Mouse (Mus musculus): ENCODE measurements at regions not wholly inside any gene's neighbourhood (a gene's known extent, or its start where the extent isn't known, plus 50 kb on each side); places are given as distances from the start of the nearest gene placed in this dataset.
A peak's percentile ranks its signal among the peaks of the same experiment; 100 is the strongest.

- H3K9me3 ChIP-seq, result no peaks in the 10 kb centered on the region
These were observed 606.7 kb upstream of the Sox9 start for GRCm38 (mm10) chr11:112175302-112175701.

GRCm38 (mm10) chr11:112180666-112181065, 601.4 kb upstream of the Sox9 start:
- H3K36me3 ChIP-seq (replicated peaks), result no peaks in the 10 kb centered on the region
- no peak overlapping the region for H3K4me3 ChIP-seq (replicated peaks)
- no peak overlapping the region for H3K27ac ChIP-seq
- no peak overlapping the region for H3K9ac ChIP-seq
- WGBS, result 87% methylated on average over 10 of the region's 10 CpGs
- no peak for ATAC-seq (ENCODE audit: low FRiP score)
- no peaks in the 10 kb centered on the region for H3K27me3 ChIP-seq
- H3K4me2 ChIP-seq, result no peak overlapping the region
- H3K9me3 ChIP-seq, result no peaks in the 10 kb centered on the region
- H3K4me1 ChIP-seq, result no peaks in the 10 kb centered on the region

More at GRCm38 (mm10) chr11:112175302-112175701, 606.7 kb upstream of the Sox9 start:
- no peak overlapping the region for H3K4me3 ChIP-seq (replicated peaks)
- ATAC-seq (ENCODE audit: low FRiP score), result no peak
- WGBS, result 93% methylated on average over 6 of the region's 6 CpGs
- no peak overlapping the region for H3K27ac ChIP-seq
- no peaks in the 10 kb centered on the region for H3K27me3 ChIP-seq
- no peak overlapping the region for H3K9ac ChIP-seq
- H3K36me3 ChIP-seq (replicated peaks), result no peaks in the 10 kb centered on the region
- H3K4me2 ChIP-seq, result no peak overlapping the region
- no peaks in the 10 kb centered on the region for H3K4me1 ChIP-seq

GRCm38 (mm10) chr11:112197620-112198268, 584.3 kb upstream of the Sox9 start:
- H3K4me1 ChIP-seq, result peaks cover 18% of the 10 kb centered on the region
- H3K27ac ChIP-seq, result peak overlapping the region; percentile 63
- no peak overlapping the region for H3K9ac ChIP-seq
- H3K27me3 ChIP-seq, result peaks cover 19% of the 10 kb centered on the region
- H3K4me2 ChIP-seq, result peak overlapping the region; percentile 36
- no peak overlapping the region for H3K4me3 ChIP-seq (replicated peaks)
- WGBS, result 2% methylated on average over 18 of the region's 18 CpGs
- peak; percentile 93 for ATAC-seq (ENCODE audit: low FRiP score)
- H3K9me3 ChIP-seq, result no peaks in the 10 kb centered on the region
- no peaks in the 10 kb centered on the region for H3K36me3 ChIP-seq (replicated peaks)

GRCm38 (mm10) chr11:112204561-112204960, 577.5 kb upstream of the Sox9 start:
- Histone ChIP-seq H3K36me3 (replicated peaks) (no peaks in the 10 kb centered on the region), H3K4me1 (peaks cover 7% of the 10 kb centered on the region), H3K27ac (no peak overlapping the region; the same call in 1 of the 2 replicates), H3K4me2 (no peak overlapping the region), H3K4me3 (replicated peaks) (no peak overlapping the region), H3K9me3 (no peaks in the 10 kb centered on the region), H3K27me3 (peaks cover 13% of the 10 kb centered on the region), H3K9ac (no peak overlapping the region)
- ATAC-seq (ENCODE audit: low FRiP score), result no peak
- 44% methylated on average over 2 of the region's 2 CpGs for WGBS

- ATAC-seq (ENCODE audit: low FRiP score), result no peak
- Histone ChIP-seq H3K4me2 (no peak overlapping the region), H3K9me3 (no peaks in the 10 kb centered on the region), H3K9ac (no peak overlapping the region), H3K4me1 (peaks cover 1% of the 10 kb centered on the region), H3K36me3 (replicated peaks) (no peaks in the 10 kb centered on the region), H3K27ac (no peak overlapping the region), H3K27me3 (no peaks in the 10 kb centered on the region), H3K4me3 (replicated peaks) (no peak overlapping the region)
- WGBS, result 30% methylated on average over 4 of the region's 4 CpGs
These were observed 572.6 kb upstream of the Sox9 start for GRCm38 (mm10) chr11:112209414-112209813.

GRCm38 (mm10) chr11:112219046-112219720, 562.8 kb upstream of the Sox9 start:
- H3K4me2 ChIP-seq, result no peak overlapping the region
- WGBS, result 90% methylated on average over 5 of the region's 5 CpGs
- H3K36me3 ChIP-seq (replicated peaks), result no peaks in the 10 kb centered on the region
- no peak overlapping the region for H3K9ac ChIP-seq
- no peaks in the 10 kb centered on the region for H3K9me3 ChIP-seq
- H3K27me3 ChIP-seq, result no peaks in the 10 kb centered on the region
- no peak overlapping the region for H3K4me3 ChIP-seq (replicated peaks)
- no peaks in the 10 kb centered on the region for H3K4me1 ChIP-seq
- ATAC-seq (ENCODE audit: low FRiP score), result no peak
- H3K27ac ChIP-seq, result no peak overlapping the region

- Histone ChIP-seq H3K4me1 (no peaks in the 10 kb centered on the region), H3K4me3 (replicated peaks) (no peak overlapping the region), H3K36me3 (replicated peaks) (no peaks in the 10 kb centered on the region), H3K27ac (no peak overlapping the region), H3K27me3 (no peaks in the 10 kb centered on the region), H3K9ac (no peak overlapping the region), H3K4me2 (no peak overlapping the region), H3K9me3 (no peaks in the 10 kb centered on the region)
- WGBS, result 88% methylated on average over 7 of the region's 7 CpGs
- no peak for ATAC-seq (ENCODE audit: low FRiP score)
These were observed 547.4 kb upstream of the Sox9 start for GRCm38 (mm10) chr11:112234492-112235116.

GRCm38 (mm10) chr11:112238960-112239884, 542.8 kb upstream of the Sox9 start:
- ATAC-seq (ENCODE audit: low FRiP score), result no peak
- Histone ChIP-seq H3K4me1 (no peaks in the 10 kb centered on the region), H3K4me2 (no peak overlapping the region), H3K36me3 (replicated peaks) (no peaks in the 10 kb centered on the region), H3K4me3 (replicated peaks) (no peak overlapping the region), H3K9me3 (no peaks in the 10 kb centered on the region), H3K27me3 (no peaks in the 10 kb centered on the region), H3K27ac (no peak overlapping the region), H3K9ac (no peak overlapping the region)
- WGBS, result 83% methylated on average over 19 of the region's 19 CpGs

GRCm38 (mm10) chr11:112252548-112252947, 529.5 kb upstream of the Sox9 start:
- no peak for ATAC-seq (ENCODE audit: low FRiP score)
- H3K4me3 ChIP-seq (replicated peaks), result no peak overlapping the region
- no peaks in the 10 kb centered on the region for H3K9me3 ChIP-seq
- no peak overlapping the region for H3K27ac ChIP-seq
- no peaks in the 10 kb centered on the region for H3K4me1 ChIP-seq
- H3K27me3 ChIP-seq, result no peaks in the 10 kb centered on the region
- WGBS, result 95% methylated on average over 1 of the region's 1 CpGs
- no peaks in the 10 kb centered on the region for H3K36me3 ChIP-seq (replicated peaks)
- no peak overlapping the region for H3K4me2 ChIP-seq
- no peak overlapping the region for H3K9ac ChIP-seq

GRCm38 (mm10) chr11:112253061-112253460, 529.0 kb upstream of the Sox9 start:
- no peaks in the 10 kb centered on the region for H3K36me3 ChIP-seq (replicated peaks)
- WGBS, result 96% methylated on average over 3 of the region's 3 CpGs
- no peak for ATAC-seq (ENCODE audit: low FRiP score)
- H3K27ac ChIP-seq, result no peak overlapping the region
- H3K4me1 ChIP-seq, result peaks cover under 1% of the 10 kb centered on the region; the same call in 1 of the 2 replicates
- no peak overlapping the region for H3K9ac ChIP-seq
- H3K27me3 ChIP-seq, result no peaks in the 10 kb centered on the region
- no peaks in the 10 kb centered on the region for H3K9me3 ChIP-seq
- H3K4me2 ChIP-seq, result no peak overlapping the region
- H3K4me3 ChIP-seq (replicated peaks), result no peak overlapping the region

- ATAC-seq (ENCODE audit: low FRiP score), result no peak
- Histone ChIP-seq H3K4me2 (no peak overlapping the region), H3K4me1 (peaks cover 4% of the 10 kb centered on the region; the same call in 1 of the 2 replicates), H3K27me3 (no peaks in the 10 kb centered on the region), H3K27ac (no peak overlapping the region), H3K4me3 (replicated peaks) (no peak overlapping the region), H3K36me3 (replicated peaks) (no peaks in the 10 kb centered on the region), H3K9me3 (no peaks in the 10 kb centered on the region), H3K9ac (no peak overlapping the region)
- WGBS, result 92% methylated on average over 7 of the region's 7 CpGs
These were observed 525.7 kb upstream of the Sox9 start for GRCm38 (mm10) chr11:112256326-112256725.

GRCm38 (mm10) chr11:112264077-112264476, 517.9 kb upstream of the Sox9 start:
- no peaks in the 10 kb centered on the region for H3K4me1 ChIP-seq
- ATAC-seq (ENCODE audit: low FRiP score), result no peak
- 78% methylated on average over 4 of the region's 4 CpGs for WGBS
- no peaks in the 10 kb centered on the region for H3K9me3 ChIP-seq
- H3K9ac ChIP-seq, result no peak overlapping the region
- no peak overlapping the region for H3K4me3 ChIP-seq (replicated peaks)
- no peaks in the 10 kb centered on the region for H3K27me3 ChIP-seq
- H3K4me2 ChIP-seq, result no peak overlapping the region
- H3K36me3 ChIP-seq (replicated peaks), result no peaks in the 10 kb centered on the region
- no peak overlapping the region for H3K27ac ChIP-seq

Data from forebrain, embryonic 12.5 days (tissue).